Mouse (Mus musculus) intestine, embryonic 15.5 days (tissue): ENCODE measurements around the gene Adcy7. TPM values are rescaled to one million over a fixed set of nuclear protein-coding genes. Genes with fewer than 3 reads are reported as not detected.

Experiments
- ATAC-seq: fragments of 200-750 bp; cut with Nextera tagmentation; 2 replicates; pipeline ENCODE4 v1.8.0; 2017; ENCODE audit warnings: moderate TSS enrichment, moderate library complexity
- H3K27ac ChIP-seq: fragments of 300-500 bp; sonication (generic); 2 replicates; pipeline ENCODE4 v1.5.1; 2015; ENCODE audit warnings: mild to moderate bottlenecking, inconsistent platforms
- H3K27me3 ChIP-seq: fragments of 300-500 bp; sonication (generic); replicated peaks from 2 replicates; pipeline ENCODE4 v1.6.1; 2015; ENCODE audit warnings: inconsistent platforms
- H3K36me3 ChIP-seq: fragments of 300-500 bp; sonication (generic); 2 replicates; pipeline ENCODE4 v1.6.1; 2015; ENCODE audit warnings: inconsistent platforms
- H3K4me1 ChIP-seq: fragments of 300-500 bp; sonication (generic); replicated peaks from 2 replicates; pipeline ENCODE4 v1.6.1; 2015; ENCODE audit warnings: inconsistent platforms
- H3K4me2 ChIP-seq: fragments of 300-500 bp; sonication (generic); replicated peaks from 2 replicates; pipeline ENCODE4 v1.6.1; 2015; ENCODE audit warnings: mild to moderate bottlenecking, inconsistent platforms
- H3K4me3 ChIP-seq: fragments of 300-500 bp; sonication (generic); replicated peaks from 2 replicates; pipeline ENCODE4 v1.5.1; 2015; ENCODE audit warnings: inconsistent platforms
- H3K9ac ChIP-seq: fragments of 300-500 bp; sonication (generic); 2 replicates; pipeline ENCODE4 v1.6.1; 2015; ENCODE audit warnings: inconsistent platforms
- H3K9me3 ChIP-seq: fragments of 300-500 bp; sonication (generic); 2 replicates; pipeline ENCODE4 v1.6.1; 2016; ENCODE audit warnings: inconsistent platforms
- WGBS: fragments of 180-500 bp; shearing (Covaris S2); methylation state at CpG from one replicate; pipeline ENCODE4 v1.1.7; 2015; 5-methylcytosine and 5-hydroxymethylcytosine counted together
- polyA plus RNA-seq: library from polyadenylated mRNA; unstranded; fragments of >200 nt; fragmentation: Nextera tagmentation; extraction: Ambion mirVana; gene quantifications from 2 replicates; pipeline ENCODE4 v1.2.1, GENCODE M21; 2015

Gene Adcy7
- polyA plus RNA-seq, 1 experiment from 2014 or later, result 3.1 TPM

DNA sequence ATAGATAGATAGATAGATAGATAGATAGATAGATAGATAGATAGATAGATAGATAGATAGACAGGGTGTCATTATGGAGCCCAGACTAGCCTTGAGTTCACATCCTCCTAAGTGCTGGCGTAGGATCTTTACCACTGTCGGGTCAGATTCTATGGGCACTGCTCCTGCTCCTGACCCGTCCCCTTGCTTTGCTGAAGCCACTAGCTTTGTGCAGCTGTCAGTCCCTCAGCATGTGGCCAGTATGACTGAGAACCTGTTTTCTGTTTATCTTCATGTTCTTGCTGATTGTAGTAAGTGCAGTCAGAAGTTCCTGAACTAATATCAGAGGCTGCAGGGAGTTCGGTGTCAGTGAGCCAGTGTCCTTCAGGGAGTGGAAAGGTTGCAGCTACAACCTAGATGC is 35.5 kb downstream of the Adcy7 start:
- Histone ChIP-seq H3K36me3 (no peaks in the 10 kb centered on the region), H3K27ac (no peak overlapping the region), H3K4me1 (no peaks in the 10 kb centered on the region), H3K4me2 (no peak overlapping the region), H3K27me3 (no peaks in the 10 kb centered on the region), H3K4me3 (no peak overlapping the region), H3K9me3 (no peaks in the 10 kb centered on the region), H3K9ac (no peak overlapping the region)
- no peak for ATAC-seq
- WGBS, result 85% methylated on average over 4 of the region's 4 CpGs

DNA sequence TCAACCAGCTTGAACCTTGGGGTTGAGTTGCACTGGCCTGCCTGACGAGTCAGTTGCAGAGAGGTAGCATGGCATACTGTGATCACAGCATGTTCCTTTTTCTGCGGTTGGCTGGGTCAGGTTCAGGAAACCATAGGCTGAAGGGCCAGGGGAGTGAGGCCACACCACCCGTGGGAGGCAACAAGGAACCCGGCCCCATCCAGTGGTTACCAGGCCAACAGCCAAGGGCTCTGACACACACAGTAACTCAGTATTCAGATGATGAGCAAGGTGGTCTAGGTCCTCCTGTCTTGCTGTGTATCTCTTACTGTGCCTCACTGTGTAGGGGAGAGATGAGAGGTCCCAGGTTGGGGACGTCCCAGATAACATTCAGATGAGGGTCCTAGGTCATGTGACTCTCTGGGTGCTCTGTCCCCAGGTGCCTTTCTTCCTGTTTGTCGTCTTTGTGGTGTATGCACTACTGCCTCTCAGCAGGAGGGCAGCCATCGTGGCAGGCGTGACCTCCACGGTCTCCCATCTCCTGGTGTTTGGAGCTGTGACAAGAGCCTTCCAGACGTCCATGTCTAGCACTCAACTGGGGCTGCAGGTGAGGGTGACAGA is 37.2 kb downstream of the Adcy7 start:
- Histone ChIP-seq H3K4me1 (no peaks in the 10 kb centered on the region), H3K27me3 (no peaks in the 10 kb centered on the region), H3K4me2 (no peak overlapping the region), H3K9ac (no peak overlapping the region), H3K27ac (no peak overlapping the region), H3K9me3 (no peaks in the 10 kb centered on the region), H3K4me3 (no peak overlapping the region), H3K36me3 (no peaks in the 10 kb centered on the region)
- no peak for ATAC-seq
- WGBS, result 75% methylated on average over 10 of the region's 10 CpGs

DNA sequence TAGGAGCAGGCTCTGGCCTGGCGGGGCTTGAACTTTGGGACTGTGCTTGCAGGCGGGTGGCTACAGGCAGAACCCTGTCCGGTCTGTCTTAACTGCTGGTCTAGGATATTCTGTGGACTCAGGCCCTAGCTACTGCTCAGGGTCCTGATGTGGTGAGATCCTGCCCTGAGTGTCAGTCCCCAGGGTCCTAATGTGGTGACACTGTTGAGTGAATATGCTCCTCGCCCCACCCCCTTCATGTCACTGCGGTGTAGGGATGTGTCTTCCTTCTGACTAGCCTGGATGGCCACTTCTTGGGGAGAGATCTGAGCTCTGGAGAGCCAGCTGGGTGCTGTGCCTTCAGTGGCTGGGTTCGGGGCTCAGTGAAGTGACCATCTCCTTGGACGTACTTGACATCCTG is 37.7 kb downstream of the Adcy7 start:
- no peak overlapping the region for H3K27ac ChIP-seq
- 88% methylated on average over 7 of the region's 7 CpGs for WGBS
- no peak overlapping the region for H3K9ac ChIP-seq
- H3K36me3 ChIP-seq, result no peaks in the 10 kb centered on the region
- H3K4me3 ChIP-seq, result no peak overlapping the region
- no peak overlapping the region for H3K4me2 ChIP-seq
- no peaks in the 10 kb centered on the region for H3K4me1 ChIP-seq
- H3K27me3 ChIP-seq, result no peaks in the 10 kb centered on the region
- H3K9me3 ChIP-seq, result no peaks in the 10 kb centered on the region
- no peak for ATAC-seq

DNA sequence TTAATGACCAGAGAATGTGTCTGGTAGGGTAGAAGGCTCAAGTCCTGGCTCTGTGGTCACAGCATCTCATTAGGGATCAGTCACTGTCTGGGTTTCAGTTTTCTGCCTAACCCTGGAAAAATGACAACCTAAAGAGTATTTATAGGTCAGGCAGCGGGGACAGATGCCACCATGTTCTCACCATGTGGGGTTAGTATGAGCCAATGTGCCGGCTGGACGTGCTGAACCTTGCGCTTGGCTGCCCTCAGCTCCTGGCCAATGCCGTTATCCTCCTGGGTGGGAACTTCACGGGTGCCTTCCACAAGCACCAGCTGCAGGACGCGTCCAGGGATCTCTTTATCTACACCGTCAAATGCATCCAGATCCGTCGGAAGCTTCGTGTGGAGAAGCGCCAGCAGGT is 38.1 kb downstream of the Adcy7 start:
- no peaks in the 10 kb centered on the region for H3K4me1 ChIP-seq
- no peak overlapping the region for H3K4me2 ChIP-seq
- no peak overlapping the region for H3K9ac ChIP-seq
- no peaks in the 10 kb centered on the region for H3K9me3 ChIP-seq
- no peaks in the 10 kb centered on the region for H3K27me3 ChIP-seq
- H3K27ac ChIP-seq, result no peak overlapping the region
- H3K36me3 ChIP-seq, result no peaks in the 10 kb centered on the region
- H3K4me3 ChIP-seq, result no peak overlapping the region
- no peak for ATAC-seq
- WGBS, result 91% methylated on average over 13 of the region's 13 CpGs

DNA sequence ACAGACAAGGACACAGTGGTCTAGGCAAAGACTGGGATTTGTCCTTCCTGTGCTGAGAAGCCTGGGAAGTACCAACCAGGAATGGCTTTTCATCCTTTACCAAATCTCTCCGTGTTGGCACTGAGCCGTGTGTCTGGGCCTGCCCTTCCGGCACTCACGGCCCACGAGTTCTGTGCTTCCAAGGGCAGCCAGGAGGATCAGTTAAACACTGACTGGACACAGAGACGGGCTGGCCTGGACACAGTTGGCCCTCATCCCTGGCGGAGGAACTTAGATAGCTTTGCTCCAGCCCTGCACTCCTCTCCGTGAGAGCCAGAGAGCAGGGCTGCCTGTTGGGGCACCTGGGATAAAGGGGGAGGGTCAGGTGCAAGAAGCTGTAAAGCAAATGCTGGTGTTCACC is 40.8 kb downstream of the Adcy7 start:
- no peak overlapping the region for H3K4me2 ChIP-seq
- no peak overlapping the region for H3K9ac ChIP-seq
- H3K27me3 ChIP-seq, result no peaks in the 10 kb centered on the region
- no peak overlapping the region for H3K27ac ChIP-seq
- 72% methylated on average over 8 of the region's 8 CpGs for WGBS
- H3K9me3 ChIP-seq, result no peaks in the 10 kb centered on the region
- peaks cover 16% of the 10 kb centered on the region for H3K4me1 ChIP-seq
- ATAC-seq, result no peak
- no peak overlapping the region for H3K4me3 ChIP-seq
- no peaks in the 10 kb centered on the region for H3K36me3 ChIP-seq

DNA sequence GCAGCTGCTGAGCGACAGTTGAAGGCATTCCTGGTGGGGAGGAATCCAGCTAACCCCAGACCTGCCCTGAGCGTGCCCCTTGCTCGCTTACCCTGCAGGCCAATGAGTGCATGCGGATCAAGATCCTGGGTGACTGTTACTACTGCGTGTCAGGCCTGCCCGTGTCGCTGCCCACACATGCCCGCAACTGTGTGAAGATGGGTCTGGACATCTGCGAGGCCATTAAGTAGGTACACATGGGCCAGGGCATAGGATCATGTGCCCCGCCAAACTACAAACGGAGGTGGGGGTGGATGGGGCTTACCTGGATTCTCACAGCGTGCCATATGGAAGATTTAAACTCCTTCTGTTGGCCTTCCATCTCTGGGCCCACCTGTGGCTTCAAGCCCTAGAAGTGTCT is 41.8 kb downstream of the Adcy7 start:
- Histone ChIP-seq H3K27me3 (no peaks in the 10 kb centered on the region), H3K27ac (no peak overlapping the region), H3K9me3 (no peaks in the 10 kb centered on the region), H3K4me1 (peaks cover 16% of the 10 kb centered on the region), H3K4me2 (no peak overlapping the region), H3K4me3 (no peak overlapping the region), H3K9ac (no peak overlapping the region), H3K36me3 (no peaks in the 10 kb centered on the region)
- no peak for ATAC-seq
- 89% methylated on average over 12 of the region's 12 CpGs for WGBS

DNA sequence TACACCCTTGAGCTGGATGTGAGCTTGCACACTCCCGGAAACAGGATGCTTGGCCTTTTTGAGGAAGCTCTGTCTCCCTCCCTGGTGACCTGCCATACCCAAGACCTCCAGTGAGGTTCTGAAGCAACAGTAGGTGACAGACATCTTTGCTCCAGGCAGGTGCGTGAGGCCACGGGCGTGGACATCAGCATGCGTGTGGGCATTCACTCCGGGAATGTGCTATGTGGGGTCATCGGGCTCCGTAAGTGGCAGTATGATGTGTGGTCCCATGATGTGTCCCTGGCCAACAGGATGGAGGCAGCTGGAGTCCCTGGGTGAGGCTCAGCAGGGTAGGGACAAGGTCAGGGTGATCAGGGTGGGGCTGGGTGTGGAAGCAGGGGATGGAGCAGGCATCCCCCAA is 43.1 kb downstream of the Adcy7 start:
- Histone ChIP-seq H3K36me3 (no peaks in the 10 kb centered on the region), H3K4me1 (peaks cover 16% of the 10 kb centered on the region), H3K27ac (no peak overlapping the region), H3K27me3 (no peaks in the 10 kb centered on the region), H3K9me3 (no peaks in the 10 kb centered on the region), H3K4me2 (no peak overlapping the region), H3K9ac (no peak overlapping the region), H3K4me3 (no peak overlapping the region)
- 91% methylated on average over 8 of the region's 8 CpGs for WGBS
- no peak for ATAC-seq

DNA sequence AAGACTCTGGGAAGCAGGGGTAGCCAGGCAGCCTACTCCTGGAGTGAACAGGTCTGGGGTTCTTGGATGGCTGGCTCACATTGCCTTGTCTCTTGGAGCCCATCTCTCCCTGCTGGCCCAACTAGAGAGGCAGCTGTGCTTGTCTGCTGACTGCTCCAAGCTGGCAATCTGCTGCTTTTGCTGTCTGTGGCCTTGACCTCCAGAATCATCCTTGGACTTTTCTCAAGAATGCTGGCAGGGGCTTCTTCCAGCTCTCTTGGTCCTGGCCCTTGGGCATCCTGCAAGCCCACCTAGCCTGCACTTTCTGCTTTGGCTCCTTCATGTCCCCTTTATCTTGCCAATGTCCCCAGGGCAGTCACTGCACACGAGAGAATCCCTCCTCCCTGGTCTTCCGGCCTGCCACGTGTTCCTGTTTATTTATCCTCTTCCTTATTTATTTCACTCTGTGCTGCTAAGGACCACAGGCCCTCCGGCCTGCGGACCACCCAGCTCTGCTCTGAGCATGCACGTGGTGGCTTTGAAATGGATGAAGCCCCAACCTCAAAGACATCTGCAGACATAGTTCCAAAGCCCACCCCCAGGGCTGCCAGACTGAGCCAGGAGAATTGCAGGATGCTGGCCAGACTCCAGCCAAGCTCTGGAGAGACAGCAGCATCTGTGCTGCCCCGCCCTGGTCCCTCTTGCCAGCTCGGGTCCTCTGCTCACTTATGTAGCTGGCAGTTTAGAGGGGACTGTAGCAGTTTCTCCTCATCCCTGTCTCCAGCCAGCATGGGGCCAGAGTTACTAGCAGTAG is 44.1 kb downstream of the Adcy7 start:
- Histone ChIP-seq H3K4me3 (no peak overlapping the region), H3K27me3 (no peaks in the 10 kb centered on the region), H3K36me3 (no peaks in the 10 kb centered on the region), H3K9ac (no peak overlapping the region), H3K4me1 (peaks cover 16% of the 10 kb centered on the region), H3K27ac (0 out of 2 replicates have a peak overlapping the region, but pooled peaks have one; percentile 9), H3K4me2 (no peak overlapping the region), H3K9me3 (no peaks in the 10 kb centered on the region)
- WGBS, result 30% methylated on average over 8 of the region's 8 CpGs
- peak; percentile 71 for ATAC-seq

DNA sequence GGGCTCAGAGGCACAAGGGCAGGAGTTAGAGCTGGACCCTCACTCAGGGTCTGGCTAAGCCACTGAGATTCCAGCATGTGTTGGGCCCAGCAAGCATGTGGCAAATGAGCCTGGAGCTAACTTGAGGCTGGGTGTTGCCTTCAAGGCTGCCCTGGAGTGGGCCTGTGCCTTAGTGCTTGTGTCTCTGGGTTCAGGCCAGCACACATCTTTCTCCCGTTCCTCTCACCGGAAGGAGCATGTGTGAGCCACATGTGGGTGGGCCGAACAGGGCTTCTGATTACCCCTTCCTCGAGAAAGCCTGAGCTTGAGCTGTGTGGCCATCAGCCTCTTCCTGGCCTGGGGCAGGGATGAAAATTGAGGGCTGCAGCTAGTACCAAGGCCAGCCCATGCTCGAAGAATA is 45.1 kb downstream of the Adcy7 start:
- no peaks in the 10 kb centered on the region for H3K9me3 ChIP-seq
- no peak for ATAC-seq
- H3K4me3 ChIP-seq, result no peak overlapping the region
- H3K36me3 ChIP-seq, result no peaks in the 10 kb centered on the region
- H3K27me3 ChIP-seq, result no peaks in the 10 kb centered on the region
- no peak overlapping the region for H3K9ac ChIP-seq
- 0 out of 2 replicates have a peak overlapping the region, but pooled peaks have one; percentile 9 for H3K27ac ChIP-seq
- H3K4me1 ChIP-seq, result peaks cover 16% of the 10 kb centered on the region
- 45% methylated on average over 5 of the region's 5 CpGs for WGBS
- H3K4me2 ChIP-seq, result no peak overlapping the region

DNA sequence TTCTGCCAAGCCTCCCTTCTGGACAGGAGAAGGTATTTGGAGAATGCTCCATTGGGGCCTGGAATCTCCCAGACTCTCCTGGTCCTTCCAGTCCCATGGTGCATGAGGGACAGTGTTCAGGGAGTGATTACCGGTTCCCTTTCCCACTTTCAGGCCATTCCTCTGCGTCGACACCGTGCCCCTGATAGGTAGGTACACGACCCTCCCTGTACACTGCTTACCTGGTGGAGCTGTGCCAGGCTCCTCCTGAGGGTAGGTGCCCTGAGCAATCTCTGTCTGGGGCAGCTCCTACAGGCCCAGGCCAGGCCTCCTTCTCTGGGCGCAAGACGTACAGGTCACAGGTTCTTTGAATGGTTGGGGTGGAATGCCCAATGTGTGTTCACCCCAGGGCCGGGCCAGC is 45.9 kb downstream of the Adcy7 start:
- Histone ChIP-seq H3K36me3 (no peaks in the 10 kb centered on the region), H3K27ac (no peak overlapping the region), H3K9me3 (no peaks in the 10 kb centered on the region), H3K4me1 (peaks cover 16% of the 10 kb centered on the region), H3K4me3 (no peak overlapping the region), H3K27me3 (no peaks in the 10 kb centered on the region), H3K9ac (no peak overlapping the region), H3K4me2 (no peak overlapping the region)
- no peak for ATAC-seq
- WGBS, result 92% methylated on average over 8 of the region's 8 CpGs

DNA sequence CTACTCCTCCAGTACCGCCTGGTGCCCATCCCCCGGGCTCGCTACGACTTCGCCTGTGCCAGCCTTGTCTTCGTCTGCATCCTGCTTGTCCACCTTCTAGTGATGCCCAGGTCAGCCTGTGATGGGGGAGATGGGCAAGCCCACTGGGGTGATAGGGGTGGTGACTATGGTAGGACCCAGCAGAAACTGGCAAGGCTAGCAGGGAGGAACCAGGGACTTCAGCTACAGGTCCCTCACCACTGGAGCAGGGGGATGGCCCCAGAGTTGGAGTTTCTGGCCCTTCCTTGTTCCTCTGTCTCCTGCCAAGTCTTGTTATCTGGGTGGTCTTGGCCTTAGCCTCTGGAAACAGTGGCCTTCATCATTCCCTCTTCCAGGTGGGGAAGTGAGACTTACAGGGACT is 47.9 kb downstream of the Adcy7 start:
- Histone ChIP-seq H3K36me3 (no peaks in the 10 kb centered on the region), H3K4me3 (no peak overlapping the region), H3K4me1 (peaks cover 16% of the 10 kb centered on the region), H3K4me2 (no peak overlapping the region), H3K27me3 (no peaks in the 10 kb centered on the region), H3K9me3 (no peaks in the 10 kb centered on the region), H3K27ac (no peak overlapping the region), H3K9ac (no peak overlapping the region)
- WGBS, result 96% methylated on average over 6 of the region's 6 CpGs
- no peak for ATAC-seq

DNA sequence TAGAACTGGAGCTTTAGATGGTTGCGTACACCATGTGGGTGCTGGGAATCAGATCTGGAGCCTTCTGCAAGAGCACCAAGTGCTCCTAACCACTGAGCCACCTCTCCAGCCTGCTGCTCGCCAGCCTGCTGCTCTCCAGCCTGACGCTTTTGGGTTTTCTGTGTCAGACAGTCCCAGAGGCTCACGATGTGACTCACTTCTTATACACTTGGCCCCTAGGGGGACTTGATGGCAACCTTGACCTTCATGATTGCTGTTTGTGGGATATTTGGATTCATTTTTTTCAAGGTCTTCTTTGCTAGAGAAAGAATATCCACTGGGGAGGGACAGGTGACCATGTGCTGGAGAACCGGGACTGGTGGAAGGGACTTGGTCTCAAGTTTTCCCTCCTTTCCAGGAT is 49.2 kb downstream of the Adcy7 start:
- Histone ChIP-seq H3K27ac (no peak overlapping the region), H3K4me2 (no peak overlapping the region), H3K9me3 (no peaks in the 10 kb centered on the region), H3K36me3 (peaks cover 7% of the 10 kb centered on the region; the same call in 1 of the 2 replicates), H3K9ac (no peak overlapping the region), H3K4me1 (peaks cover 11% of the 10 kb centered on the region), H3K27me3 (no peaks in the 10 kb centered on the region), H3K4me3 (no peak overlapping the region)
- WGBS, result 89% methylated on average over 5 of the region's 5 CpGs
- no peak for ATAC-seq

DNA sequence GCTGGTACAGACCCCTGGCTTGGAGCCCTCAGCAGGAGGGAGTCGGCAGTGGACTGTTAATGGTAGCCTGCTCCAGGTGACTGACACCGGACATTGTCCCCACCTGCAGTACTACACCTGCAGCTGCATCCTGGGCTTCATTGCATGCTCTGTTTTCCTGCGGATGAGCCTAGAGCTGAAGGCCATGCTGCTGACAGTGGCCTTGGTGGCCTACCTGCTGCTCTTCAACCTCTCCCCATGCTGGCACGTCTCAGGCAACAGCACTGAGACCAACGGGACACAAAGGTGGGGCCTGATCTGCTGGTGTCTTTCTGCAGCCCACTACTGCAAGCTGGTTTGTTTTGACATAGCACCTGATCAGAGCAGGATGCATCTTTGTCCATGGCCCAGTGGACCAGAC is 51.3 kb downstream of the Adcy7 start:
- ATAC-seq, result no peak
- Histone ChIP-seq H3K4me2 (no peak overlapping the region), H3K4me1 (no peaks in the 10 kb centered on the region), H3K9ac (no peak overlapping the region), H3K27me3 (no peaks in the 10 kb centered on the region), H3K9me3 (no peaks in the 10 kb centered on the region), H3K4me3 (no peak overlapping the region), H3K36me3 (peaks cover 10% of the 10 kb centered on the region; the same call in 1 of the 2 replicates), H3K27ac (no peak overlapping the region)
- WGBS, result 84% methylated on average over 5 of the region's 5 CpGs
